Mouse (Mus musculus) neural tube, embryonic 12.5 days (tissue): Measurements from ENCODE around the gene Cnpy1. TPM values are rescaled to one million over a fixed set of nuclear protein-coding genes. Genes with fewer than 3 reads are reported as not detected.

Experiments
- ATAC-seq: fragments of 200-750 bp; cut with Nextera tagmentation; 2 replicates; pipeline ENCODE4 v1.8.0; 2017; ENCODE audit warnings: low read depth, mild to moderate bottlenecking, moderate TSS enrichment, moderate library complexity; ENCODE audit not compliant: low FRiP score
- H3K27ac ChIP-seq: fragments of 300-500 bp; sonication (generic); 2 replicates; pipeline ENCODE4 v1.5.1; 2016
- H3K27me3 ChIP-seq: fragments of 300-500 bp; sonication (generic); replicated peaks from 2 replicates; pipeline ENCODE4 v1.6.1; 2016; ENCODE audit warnings: mild to moderate bottlenecking
- H3K36me3 ChIP-seq: fragments of 300-500 bp; sonication (generic); 2 replicates; pipeline ENCODE4 v1.6.1; 2016; ENCODE audit warnings: mild to moderate bottlenecking
- H3K4me1 ChIP-seq: fragments of 300-500 bp; sonication (generic); 2 replicates; pipeline ENCODE4 v1.6.1; 2016
- H3K4me2 ChIP-seq: fragments of 300-500 bp; sonication (generic); replicated peaks from 2 replicates; pipeline ENCODE4 v1.6.1; 2016; ENCODE audit warnings: mild to moderate bottlenecking
- H3K4me3 ChIP-seq: fragments of 300-500 bp; sonication (generic); 2 replicates; pipeline ENCODE4 v1.5.1; 2016
- H3K9ac ChIP-seq: fragments of 300-500 bp; sonication (generic); 2 replicates; pipeline ENCODE4 v1.6.1; 2016; ENCODE audit warnings: mild to moderate bottlenecking
- H3K9me3 ChIP-seq: fragments of 300-500 bp; sonication (generic); 2 replicates; pipeline ENCODE4 v1.6.1; 2016; ENCODE audit warnings: mild to moderate bottlenecking
- whole genome bisulfite sequencing: fragments of 180-500 bp; shearing (Covaris S2); methylation state at CpG from one replicate; pipeline ENCODE4 v1.1.7; 2016; 5-methylcytosine and 5-hydroxymethylcytosine counted together
- polyA plus RNA-seq: library from polyadenylated mRNA; unstranded; fragments of >200 nt; fragmentation: Nextera tagmentation; extraction: Ambion mirVana; gene quantifications from 2 replicates; pipeline ENCODE4 v1.2.1, GENCODE M21; 2016

Gene Cnpy1
- polyA plus RNA-seq, 1 experiment from 2014 or later, result 8.7 TPM

GRCm38 (mm10) chr5:28175570-28175919, 70.1 kb downstream of the Cnpy1 start:
- H3K4me1 ChIP-seq, result no peaks in the 10 kb centered on the region; the same call in 1 of the 2 replicates
- H3K36me3 ChIP-seq, result no peaks in the 10 kb centered on the region
- no peak for ATAC-seq

GRCm38 (mm10) chr5:28174876-28175569, 70.6 kb downstream of the Cnpy1 start:
- 0 out of 2 replicates have a peak overlapping the region, but pooled peaks have one; percentile 9 for H3K4me2 ChIP-seq
- WGBS, result under 1% methylated on average over 24 of the region's 24 CpGs
- H3K4me1 ChIP-seq, result no peaks in the 10 kb centered on the region; the same call in 1 of the 2 replicates
- no peak overlapping the region for H3K27ac ChIP-seq
- H3K4me3 ChIP-seq, result no peak overlapping the region
- H3K36me3 ChIP-seq, result no peaks in the 10 kb centered on the region
- peaks cover 91% of the 10 kb centered on the region for H3K27me3 ChIP-seq
- H3K9ac ChIP-seq, result no peak overlapping the region
- no peak for ATAC-seq
- H3K9me3 ChIP-seq, result no peaks in the 10 kb centered on the region

More at GRCm38 (mm10) chr5:28175570-28175919, 70.1 kb downstream of the Cnpy1 start:
- H3K9ac ChIP-seq, result no peak overlapping the region
- H3K27me3 ChIP-seq, result peaks cover 93% of the 10 kb centered on the region
- no peak overlapping the region for H3K27ac ChIP-seq
- under 1% methylated on average over 10 of the region's 10 CpGs for whole genome bisulfite sequencing
- H3K4me3 ChIP-seq, result no peak overlapping the region
- H3K9me3 ChIP-seq, result no peaks in the 10 kb centered on the region
- no peak overlapping the region for H3K4me2 ChIP-seq

GRCm38 (mm10) chr5:28174086-28174485, 71.5 kb downstream of the Cnpy1 start:
- no peak overlapping the region for H3K4me3 ChIP-seq

GRCm38 (mm10) chr5:28173674-28174073, 71.9 kb downstream of the Cnpy1 start:
- Histone ChIP-seq H3K36me3 (no peaks in the 10 kb centered on the region), H3K4me2 (no peak overlapping the region), H3K27ac (no peak overlapping the region)

More at GRCm38 (mm10) chr5:28174086-28174485, 71.5 kb downstream of the Cnpy1 start:
- 0% methylated on average over 9 of the region's 9 CpGs for WGBS
- no peak overlapping the region for H3K4me2 ChIP-seq
- no peak overlapping the region for H3K27ac ChIP-seq
- H3K27me3 ChIP-seq, result peaks cover 91% of the 10 kb centered on the region
- H3K36me3 ChIP-seq, result no peaks in the 10 kb centered on the region
- H3K9me3 ChIP-seq, result no peaks in the 10 kb centered on the region
- no peak overlapping the region for H3K9ac ChIP-seq
- no peak for ATAC-seq
- no peaks in the 10 kb centered on the region; the same call in 1 of the 2 replicates for H3K4me1 ChIP-seq

GRCm38 (mm10) chr5:28172921-28173670, 72.5 kb downstream of the Cnpy1 start:
- Histone ChIP-seq H3K9ac (no peak overlapping the region), H3K36me3 (no peaks in the 10 kb centered on the region), H3K4me3 (no peak overlapping the region), H3K27ac (no peak overlapping the region), H3K27me3 (peaks cover 91% of the 10 kb centered on the region), H3K9me3 (no peaks in the 10 kb centered on the region), H3K4me1 (no peaks in the 10 kb centered on the region; the same call in 1 of the 2 replicates), H3K4me2 (no peak overlapping the region)
- ATAC-seq, result no peak
- WGBS, result 4% methylated on average over 4 of the region's 4 CpGs

More at GRCm38 (mm10) chr5:28173674-28174073, 71.9 kb downstream of the Cnpy1 start:
- no peaks in the 10 kb centered on the region for H3K9me3 ChIP-seq
- no peak overlapping the region for H3K4me3 ChIP-seq
- H3K27me3 ChIP-seq, result peaks cover 91% of the 10 kb centered on the region
- no peak for ATAC-seq
- WGBS, result 4% methylated on average over 1 of the region's 1 CpGs
- H3K4me1 ChIP-seq, result no peaks in the 10 kb centered on the region; the same call in 1 of the 2 replicates
- no peak overlapping the region for H3K9ac ChIP-seq

GRCm38 (mm10) chr5:28172261-28172920, 73.2 kb downstream of the Cnpy1 start:
- WGBS, result 3% methylated on average over 8 of the region's 8 CpGs
- H3K4me2 ChIP-seq, result no peak overlapping the region
- H3K9ac ChIP-seq, result no peak overlapping the region
- peaks cover 91% of the 10 kb centered on the region for H3K27me3 ChIP-seq
- no peak overlapping the region for H3K27ac ChIP-seq
- no peak for ATAC-seq
- no peak overlapping the region for H3K4me3 ChIP-seq
- H3K36me3 ChIP-seq, result no peaks in the 10 kb centered on the region
- H3K9me3 ChIP-seq, result no peaks in the 10 kb centered on the region
- no peaks in the 10 kb centered on the region; the same call in 1 of the 2 replicates for H3K4me1 ChIP-seq

GRCm38 (mm10) chr5:28171667-28172066, 73.9 kb downstream of the Cnpy1 start:
- H3K4me2 ChIP-seq, result no peak overlapping the region
- H3K27ac ChIP-seq, result no peak overlapping the region
- H3K4me1 ChIP-seq, result peaks cover 4% of the 10 kb centered on the region
- whole genome bisulfite sequencing, result 5% methylated on average over 5 of the region's 5 CpGs
- H3K9me3 ChIP-seq, result no peaks in the 10 kb centered on the region
- H3K27me3 ChIP-seq, result peaks cover 91% of the 10 kb centered on the region
- no peaks in the 10 kb centered on the region for H3K36me3 ChIP-seq
- ATAC-seq, result no peak
- H3K4me3 ChIP-seq, result no peak overlapping the region
- no peak overlapping the region for H3K9ac ChIP-seq

GRCm38 (mm10) chr5:28170892-28171291, 74.7 kb downstream of the Cnpy1 start:
- ATAC-seq, result no peak
- Histone ChIP-seq H3K36me3 (no peaks in the 10 kb centered on the region), H3K27me3 (peaks cover 91% of the 10 kb centered on the region), H3K9me3 (no peaks in the 10 kb centered on the region), H3K27ac (no peak overlapping the region), H3K9ac (no peak overlapping the region), H3K4me3 (no peak overlapping the region), H3K4me2 (no peak overlapping the region), H3K4me1 (peaks cover 12% of the 10 kb centered on the region)
- 2% methylated on average over 19 of the region's 19 CpGs for WGBS

GRCm38 (mm10) chr5:28170081-28170480, 75.5 kb downstream of the Cnpy1 start:
- no peak overlapping the region for H3K9ac ChIP-seq
- H3K4me2 ChIP-seq, result no peak overlapping the region
- no peak for ATAC-seq
- H3K36me3 ChIP-seq, result no peaks in the 10 kb centered on the region
- H3K4me1 ChIP-seq, result peaks cover 19% of the 10 kb centered on the region
- no peak overlapping the region for H3K27ac ChIP-seq
- H3K9me3 ChIP-seq, result no peaks in the 10 kb centered on the region
- peaks cover 90% of the 10 kb centered on the region for H3K27me3 ChIP-seq
- no peak overlapping the region for H3K4me3 ChIP-seq
- 2% methylated on average over 17 of the region's 17 CpGs for WGBS

GRCm38 (mm10) chr5:28169166-28169801, 76.3 kb downstream of the Cnpy1 start:
- no peak overlapping the region for H3K9ac ChIP-seq
- WGBS, result 1% methylated on average over 5 of the region's 5 CpGs
- peaks cover 91% of the 10 kb centered on the region for H3K27me3 ChIP-seq
- H3K4me2 ChIP-seq, result no peak overlapping the region
- no peak overlapping the region for H3K27ac ChIP-seq
- no peaks in the 10 kb centered on the region for H3K36me3 ChIP-seq
- H3K4me1 ChIP-seq, result peaks cover 20% of the 10 kb centered on the region
- H3K4me3 ChIP-seq, result no peak overlapping the region
- H3K9me3 ChIP-seq, result no peaks in the 10 kb centered on the region
- no peak for ATAC-seq

- H3K27me3 ChIP-seq, result peaks cover 91% of the 10 kb centered on the region
- no peak overlapping the region for H3K27ac ChIP-seq
- ATAC-seq, result no peak
- H3K9ac ChIP-seq, result no peak overlapping the region
- H3K36me3 ChIP-seq, result no peaks in the 10 kb centered on the region
- H3K4me2 ChIP-seq, result no peak overlapping the region
- no peaks in the 10 kb centered on the region for H3K9me3 ChIP-seq
- under 1% methylated on average over 36 of the region's 36 CpGs for WGBS
- peaks cover 20% of the 10 kb centered on the region for H3K4me1 ChIP-seq
- H3K4me3 ChIP-seq, result no peak overlapping the region
These were observed 77.1 kb downstream of the Cnpy1 start for GRCm38 (mm10) chr5:28168253-28169165.
